Mouse (Mus musculus) gastrocnemius, postnatal 14 days (tissue): ENCODE measurements at regions not wholly inside any gene's neighbourhood (a gene's known extent, or its start where the extent isn't known, plus 50 kb on each side); places are given as distances from the start of the nearest gene placed in this dataset.

ENCODE experiments used
- DNase-seq: peaks from one replicate; pipeline ENCODE4 v3.0.0; 2021; ENCODE audit warnings: mixed read lengths
- intact Hi-C: fragments of 180-260 bp; cut with DNase I; formaldehyde crosslinking; loops from one replicate; pipeline ENCODE4 v1.15.1; 2025; ENCODE audit warnings: low total_unique reads

- intact Hi-C loops: no loop called here
Measured at GRCm38 (mm10) chr16:90666271-90666986, 60.8 kb downstream of the Mis18a start.

DNA sequence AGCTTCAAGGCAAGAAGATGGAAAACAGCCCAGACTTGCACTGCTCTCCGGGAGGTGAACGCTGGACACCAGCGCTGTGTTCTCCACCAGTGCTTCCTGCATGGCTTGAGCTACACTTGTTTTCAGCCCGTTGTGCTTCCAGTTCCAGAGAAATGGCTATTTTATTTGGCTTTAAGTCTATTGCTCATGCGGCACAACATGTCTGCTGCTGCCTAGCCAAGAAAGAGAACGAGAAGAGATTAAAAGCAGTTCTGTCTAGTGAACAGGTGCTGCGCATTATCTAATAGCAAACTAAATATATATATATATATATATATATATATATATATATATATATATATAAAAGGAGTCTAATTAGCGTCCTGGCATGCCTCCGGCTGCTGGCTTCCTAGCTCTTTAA is 63.1 kb downstream of the Mis18a start:
- no peak for DNase-seq
- intact Hi-C loops: no loop called here

More at GRCm38 (mm10) chr16:90666271-90666986, 60.8 kb downstream of the Mis18a start:
- DNase-seq: no peak

GRCm38 (mm10) chr16:90658050-90658449 is 69.2 kb downstream of the Mis18a start:
- intact Hi-C loops: no loop called here
- DNase-seq: no peak

DNA sequence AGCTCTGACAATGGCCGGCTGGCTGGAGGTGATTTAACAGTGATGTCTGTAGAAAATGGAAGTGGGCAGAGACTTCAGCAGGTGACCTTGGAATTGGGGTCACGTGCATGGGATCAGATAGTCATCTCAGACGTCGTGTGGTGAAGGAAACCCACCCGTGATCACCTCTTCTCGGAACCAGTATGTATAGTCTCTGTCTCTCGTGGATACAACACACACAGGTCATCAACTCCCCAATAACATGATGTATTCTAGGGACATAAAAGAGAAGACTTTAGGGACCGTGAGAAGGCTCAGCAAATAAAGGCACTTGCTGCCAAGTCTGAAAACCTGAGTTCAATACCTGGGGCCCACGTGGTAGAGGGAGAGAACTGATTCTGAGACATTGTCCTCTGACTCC is 70.2 kb downstream of the Mis18a start:
- DNase-seq: no peak
- intact Hi-C loops: no loop called here

DNA sequence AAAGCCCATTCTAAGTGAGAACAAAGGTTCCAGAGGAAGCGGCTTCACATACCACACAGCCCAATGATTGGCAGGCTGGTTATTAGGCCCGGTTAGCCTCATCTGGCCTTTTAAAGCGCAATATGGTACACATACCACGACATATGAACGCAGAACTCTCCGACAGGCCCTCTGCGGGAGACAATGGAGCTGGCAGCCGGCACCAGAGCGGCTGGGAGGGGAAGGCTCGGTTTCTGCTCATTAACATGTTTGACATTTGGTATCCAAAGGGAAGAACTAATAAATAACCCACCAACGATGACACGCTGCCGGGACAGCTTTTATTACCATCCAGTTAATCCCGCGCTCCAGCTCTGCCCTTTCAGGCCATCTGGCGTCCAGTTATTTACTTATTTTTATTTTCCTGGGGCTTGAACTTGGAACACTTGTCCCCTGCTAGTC is 70.6 kb downstream of the Mis18a start:
- DNase-seq: no peak
- intact Hi-C loops: no loop called here

DNA sequence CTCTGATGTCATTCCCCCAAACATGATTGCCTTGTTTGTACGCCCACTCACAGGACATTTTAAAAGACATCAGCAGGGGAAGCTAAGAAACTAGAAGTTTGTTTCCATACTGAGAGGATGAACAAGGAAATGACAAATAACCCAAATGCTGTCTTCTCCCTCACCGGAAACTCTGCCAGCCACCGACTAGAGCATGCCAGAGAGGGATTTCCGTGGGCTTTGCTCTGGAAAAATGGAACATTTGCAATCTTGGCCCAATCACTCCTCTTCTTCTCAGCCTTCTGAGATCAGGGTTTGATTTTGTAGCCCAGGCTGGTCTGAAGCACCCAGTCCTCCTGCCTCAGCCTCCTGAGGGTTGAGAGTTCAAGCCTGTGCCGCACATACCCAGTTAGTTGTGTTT is 72.4 kb downstream of the Mis18a start:
- intact Hi-C loops: no loop called here
- DNase-seq: no peak

DNA sequence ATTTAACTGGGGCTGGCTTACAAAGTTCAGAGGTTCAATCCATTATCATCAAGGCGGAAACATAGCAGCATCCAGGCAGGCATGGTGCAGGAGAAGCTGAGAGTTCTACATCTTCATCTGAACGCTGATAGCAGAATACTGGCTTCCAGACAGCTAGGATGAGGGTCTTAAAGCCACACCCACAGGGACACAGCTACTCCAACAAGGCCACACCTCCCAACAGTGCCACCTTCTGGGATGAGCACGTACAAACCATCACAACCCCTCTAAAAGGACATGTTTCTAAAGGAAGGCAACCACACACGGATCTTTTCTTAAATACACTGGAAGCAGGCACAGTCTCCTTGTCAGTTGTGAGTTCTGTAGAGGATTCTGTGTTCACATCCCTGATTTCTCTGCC is 74.4 kb downstream of the Mis18a start:
- no peak for DNase-seq
- intact Hi-C loops: no loop called here

- DNase-seq: no peak
- intact Hi-C loops: no loop called here
Measured at GRCm38 (mm10) chr16:90648161-90648560, 79.0 kb downstream of the Mis18a start.

GRCm38 (mm10) chr16:90642671-90643070 is 84.5 kb downstream of the Mis18a start:
- no peak for DNase-seq
- intact Hi-C loops: no loop called here

- no peak for DNase-seq
- intact Hi-C loops: no loop called here
Measured at GRCm38 (mm10) chr16:90635216-90635615, 92.0 kb downstream of the Mis18a start.

DNA sequence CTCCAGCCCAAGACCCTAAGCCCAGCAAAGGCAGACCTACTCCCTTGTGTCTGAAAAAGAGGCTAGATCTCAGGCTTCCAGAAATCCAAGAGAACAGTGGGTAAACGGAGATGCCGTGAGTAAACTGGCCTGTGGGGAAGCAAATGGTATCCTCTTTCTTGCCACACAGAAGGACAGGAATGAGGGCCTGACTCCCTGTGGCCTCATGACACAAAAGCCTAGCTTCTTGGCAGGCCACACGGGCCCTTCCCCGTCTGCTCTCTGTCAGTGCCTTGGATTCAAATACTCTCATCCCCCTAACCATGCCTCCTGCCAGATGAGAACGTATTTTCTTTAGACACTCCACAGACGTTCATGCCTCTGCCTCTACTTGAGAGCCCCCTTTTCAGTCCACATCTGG is 97.2 kb downstream of the Mis18a start:
- DNase-seq: peak; percentile 38
- intact Hi-C loops: no loop called here

DNA sequence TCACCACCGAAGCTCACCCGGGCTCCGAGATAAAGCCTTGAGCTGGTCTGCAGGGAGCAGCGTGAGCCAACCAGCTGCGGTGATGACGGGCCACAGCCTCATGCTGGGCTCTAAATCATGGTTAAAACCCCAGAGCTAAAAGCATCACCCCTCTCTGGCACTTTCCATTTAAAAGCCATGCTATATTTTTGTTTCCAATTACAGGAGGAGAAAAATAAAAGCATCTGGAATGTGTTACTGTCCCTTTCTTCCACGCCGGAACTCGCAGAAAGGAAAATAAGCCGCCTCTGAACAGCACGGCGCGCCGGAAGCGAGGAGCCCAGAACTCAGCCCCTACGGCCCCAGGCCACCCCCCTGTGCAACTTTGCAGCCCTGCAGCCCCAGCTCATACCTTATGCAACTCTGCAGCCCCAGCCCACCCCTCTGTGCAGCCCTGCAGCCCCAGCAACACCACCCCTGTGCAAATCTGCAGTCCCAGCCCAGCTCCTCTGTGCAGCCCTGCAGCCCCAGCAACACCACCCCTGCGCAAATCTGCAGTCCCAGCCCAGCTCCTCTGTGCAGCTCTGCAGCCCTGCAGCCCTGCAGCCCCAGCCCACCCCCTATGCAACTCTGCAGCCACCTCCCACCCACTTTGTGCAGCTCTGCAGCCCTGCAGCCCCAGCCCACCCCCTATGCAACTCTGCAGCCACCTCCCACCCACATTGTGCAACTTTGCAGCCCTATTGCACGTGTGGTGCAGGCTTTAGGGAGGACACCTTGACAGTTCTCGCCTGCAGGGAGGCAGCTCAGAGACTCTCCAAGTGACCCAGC is 97.9 kb downstream of the Mis18a start:
- peak; percentile 58 for DNase-seq
- intact Hi-C loops: no loop called here

DNA sequence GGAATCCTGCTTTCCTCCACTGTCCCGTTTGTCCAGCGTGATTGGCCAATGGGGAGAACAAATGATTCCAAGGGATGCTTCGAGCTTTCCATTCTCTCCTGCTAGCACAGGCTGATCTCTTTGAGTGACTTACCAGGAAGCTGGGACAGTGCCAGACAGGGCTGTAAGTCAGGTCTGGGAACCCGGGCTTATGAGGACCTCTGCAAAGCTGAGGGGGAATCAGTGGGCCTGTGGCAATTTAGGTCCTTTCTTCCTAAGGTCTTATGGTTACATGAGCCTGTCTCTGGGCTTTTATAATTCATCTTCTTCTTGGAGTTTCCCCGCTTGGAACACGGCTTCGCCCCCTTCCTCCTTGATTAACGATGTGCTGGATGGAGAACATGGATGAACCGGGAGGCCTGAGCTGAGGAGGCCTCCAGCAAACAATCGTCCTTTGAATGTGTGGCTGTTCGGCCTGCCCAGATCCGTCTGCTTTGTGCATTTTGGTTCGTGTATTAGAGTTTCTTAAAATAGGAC is 98.5 kb downstream of the Mis18a start:
- intact Hi-C loops: no loop called here
- DNase-seq: peak; percentile 27

- intact Hi-C loops: no loop called here
- no peak for DNase-seq
Measured at GRCm38 (mm10) chr16:90626035-90626670, 101.1 kb downstream of the Mis18a start.

- intact Hi-C loops: no loop called here
- DNase-seq: no peak
Measured at GRCm38 (mm10) chr16:90625301-90626034, 101.7 kb downstream of the Mis18a start.

GRCm38 (mm10) chr16:90624039-90624625 is 103.1 kb downstream of the Mis18a start:
- intact Hi-C loops: no loop called here

GRCm38 (mm10) chr16:90622677-90623225 is 104.5 kb downstream of the Mis18a start:
- no peak for DNase-seq
- intact Hi-C loops: no loop called here

More at GRCm38 (mm10) chr16:90624039-90624625, 103.1 kb downstream of the Mis18a start:
- DNase-seq: peak; percentile 81

- intact Hi-C loops: no loop called here
Measured at GRCm38 (mm10) chr16:90621761-90622411, 105.3 kb downstream of the Mis18a start.

More at GRCm38 (mm10) chr16:90621761-90622411, 105.3 kb downstream of the Mis18a start:
- peak; percentile 14 for DNase-seq
